Mouse (Mus musculus): ENCODE measurements around the gene Srsf1. TPM values are rescaled to one million over a fixed set of nuclear protein-coding genes. Genes with fewer than 3 reads are reported as not detected.

The Srsf1 gene
- total RNA-seq (2023; ENCODE audit: inconsistent age) = 369 to 392 TPM (median 383 TPM) in 4 replicates

GRCm38 (mm10) chr11:88046944-88047794 is at the start of gene Srsf1:
Srsf1 (plus strand) TSS chr11:88047373.

DNA sequence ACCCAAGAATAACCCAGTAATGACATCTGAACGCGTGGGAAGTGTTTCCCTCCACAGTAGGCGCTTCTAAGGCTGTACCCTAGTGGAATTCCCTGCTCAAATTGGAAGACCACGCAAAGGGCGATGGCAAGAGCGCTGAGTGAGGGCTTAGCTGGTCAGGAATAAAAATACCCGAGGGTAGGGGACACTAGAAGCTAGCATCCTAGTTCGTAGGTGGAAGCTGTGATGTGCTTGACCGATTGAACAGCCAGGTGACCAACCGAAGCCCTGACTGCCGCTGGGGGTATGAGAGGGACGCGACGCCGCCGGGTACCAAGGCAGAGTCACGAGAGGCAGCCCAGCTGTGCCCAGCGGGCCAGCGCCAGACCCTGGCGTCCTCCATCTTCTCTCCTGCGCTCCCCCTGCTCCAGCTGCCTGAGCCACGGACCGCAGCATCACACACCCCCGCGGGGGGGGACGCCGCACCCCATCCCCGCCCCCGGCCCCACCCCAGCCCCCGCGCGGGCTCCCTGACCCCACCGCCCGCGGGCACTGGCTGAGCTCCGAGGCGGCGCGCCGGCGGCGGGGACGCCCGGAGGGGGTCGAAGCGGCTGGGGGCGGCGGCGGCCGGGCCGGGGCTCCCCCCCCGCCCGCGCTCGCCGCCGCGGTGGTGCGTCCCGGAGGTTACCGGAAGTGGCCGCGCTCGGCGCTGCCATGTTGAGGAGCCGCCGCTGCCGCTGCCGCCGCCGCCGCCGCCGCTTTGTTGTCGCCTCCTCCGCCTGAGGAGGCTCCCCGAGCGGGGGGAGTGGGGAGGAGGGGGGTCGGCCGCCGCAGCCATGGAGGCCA is 20.6 kb downstream of the Srsf1 start, which contains the start of gene Vezf1:
Gene Vezf1, plus strand, starts transcription at position 694 of the 825 bp plus-strand sequence.

DNA sequence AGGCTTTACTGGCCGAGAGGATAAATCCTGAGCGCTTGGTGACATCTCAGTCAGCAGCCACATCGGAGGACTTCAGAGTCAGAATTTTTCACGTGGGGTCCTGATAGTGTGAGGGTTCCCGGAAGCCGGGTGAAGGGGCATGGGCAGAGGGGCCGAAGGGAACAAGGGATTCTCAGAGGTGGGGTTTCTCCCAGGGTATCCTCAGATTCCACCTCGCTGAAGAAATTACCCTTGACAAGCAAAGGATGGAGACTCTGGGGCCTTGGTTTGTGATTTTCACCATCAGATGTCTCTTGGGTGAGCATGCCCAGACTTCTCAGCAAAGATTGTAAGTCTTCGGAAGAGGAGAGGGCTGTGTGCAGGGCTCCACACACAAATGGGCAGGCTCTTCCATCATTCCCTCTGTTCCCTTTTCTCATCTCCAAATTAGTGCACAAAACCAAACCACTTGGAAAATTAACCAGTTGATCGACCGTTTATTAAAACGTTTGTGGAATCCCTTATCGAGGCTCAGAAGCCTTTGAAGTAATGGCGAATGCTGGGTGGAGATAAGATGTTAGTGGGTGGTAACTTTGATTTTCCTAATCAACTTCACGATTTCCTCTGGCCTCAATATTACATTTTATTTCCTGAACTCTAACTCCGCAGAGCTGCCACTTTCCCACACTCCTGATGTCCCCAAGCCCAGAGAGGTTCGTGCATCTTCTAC is 51.0 kb downstream of the Srsf1 start, which contains the start of gene Cuedc1:
Gene Cuedc1, plus strand, starts transcription at position 38 of the 709 bp plus-strand sequence.

Other genes with a start within 250 kb of the Srsf1 start
- not detected in 4 replicates for gene Lpo, start 219.1 kb upstream of the Srsf1 start, total RNA-seq (2023; ENCODE audit: inconsistent age)
- 15.7 to 17.9 TPM (median 16.7 TPM) in 4 replicates for gene Mks1, start 194.2 kb upstream of the Srsf1 start, total RNA-seq (2023; ENCODE audit: inconsistent age)
- gene Epx, start 171.8 kb upstream of the Srsf1 start, total RNA-seq (2023; ENCODE audit: inconsistent age) = 0.29 TPM in 1 of 4 replicates, not detected in the others
- not detected in 4 replicates for gene Olfr462, start 155.1 kb upstream of the Srsf1 start, total RNA-seq (2023; ENCODE audit: inconsistent age)
- gene Olfr463, start 150.0 kb upstream of the Srsf1 start, total RNA-seq (2023; ENCODE audit: inconsistent age) = not detected in 4 replicates
- gene Olfr464, start 126.4 kb upstream of the Srsf1 start, total RNA-seq (2023; ENCODE audit: inconsistent age) = not detected in 4 replicates
- gene Dynll2, start 59.8 kb upstream of the Srsf1 start, total RNA-seq (2023; ENCODE audit: inconsistent age) = 11.6 to 12.9 TPM (median 12.7 TPM) in 4 replicates
- gene Vezf1, start 20.9 kb downstream of the Srsf1 start, total RNA-seq (2023; ENCODE audit: inconsistent age) = 63.2 to 75.5 TPM (median 69.9 TPM) in 4 replicates
- 6.3 to 9.9 TPM (median 7.8 TPM) in 4 replicates for gene Cuedc1, start 50.7 kb downstream of the Srsf1 start, total RNA-seq (2023; ENCODE audit: inconsistent age)
- gene Mrps23, start 157.0 kb downstream of the Srsf1 start, total RNA-seq (2023; ENCODE audit: inconsistent age) = 64.3 to 81.3 TPM (median 67.2 TPM) in 4 replicates
- gene Ccdc182, start 246.7 kb downstream of the Srsf1 start, total RNA-seq (2023; ENCODE audit: inconsistent age) = not detected in 4 replicates